Mouse (Mus musculus): ENCODE results near the gene Mtx2.

The Mtx2 gene

DNA sequence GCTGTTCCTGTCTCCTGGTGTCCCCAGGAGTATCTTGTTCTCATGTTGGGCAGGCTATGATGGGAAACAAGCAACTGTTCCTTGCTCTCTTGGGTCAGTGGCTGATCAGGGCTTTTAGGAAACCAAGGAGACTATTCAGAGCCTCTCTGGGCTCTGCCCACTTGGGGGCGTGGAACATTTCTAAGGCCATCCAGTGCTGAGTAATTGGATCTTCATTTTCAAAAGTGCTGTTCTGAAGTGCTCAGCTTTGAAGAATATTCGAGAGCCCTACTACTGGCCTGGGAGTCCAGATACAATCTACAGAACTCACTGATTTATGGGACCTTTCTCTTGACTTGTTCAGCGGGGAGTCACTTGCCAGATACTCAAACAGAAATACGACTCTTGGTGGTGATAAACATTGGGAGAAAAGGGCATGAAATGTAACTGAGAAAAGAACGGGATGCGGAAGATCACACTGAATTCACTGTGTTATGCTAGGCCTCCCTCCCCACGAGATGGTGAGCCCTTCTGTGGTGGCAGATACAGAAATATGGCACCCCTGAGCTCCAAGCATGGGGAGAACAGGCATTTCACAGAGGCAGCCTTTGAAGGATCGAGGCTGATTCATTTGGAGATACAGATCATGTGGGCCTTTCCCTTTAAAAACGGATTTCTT, 92.4 kb downstream of the Mtx2 start:
- in situ Hi-C loops (cut with MseI, MboI) = no loop called here

DNA sequence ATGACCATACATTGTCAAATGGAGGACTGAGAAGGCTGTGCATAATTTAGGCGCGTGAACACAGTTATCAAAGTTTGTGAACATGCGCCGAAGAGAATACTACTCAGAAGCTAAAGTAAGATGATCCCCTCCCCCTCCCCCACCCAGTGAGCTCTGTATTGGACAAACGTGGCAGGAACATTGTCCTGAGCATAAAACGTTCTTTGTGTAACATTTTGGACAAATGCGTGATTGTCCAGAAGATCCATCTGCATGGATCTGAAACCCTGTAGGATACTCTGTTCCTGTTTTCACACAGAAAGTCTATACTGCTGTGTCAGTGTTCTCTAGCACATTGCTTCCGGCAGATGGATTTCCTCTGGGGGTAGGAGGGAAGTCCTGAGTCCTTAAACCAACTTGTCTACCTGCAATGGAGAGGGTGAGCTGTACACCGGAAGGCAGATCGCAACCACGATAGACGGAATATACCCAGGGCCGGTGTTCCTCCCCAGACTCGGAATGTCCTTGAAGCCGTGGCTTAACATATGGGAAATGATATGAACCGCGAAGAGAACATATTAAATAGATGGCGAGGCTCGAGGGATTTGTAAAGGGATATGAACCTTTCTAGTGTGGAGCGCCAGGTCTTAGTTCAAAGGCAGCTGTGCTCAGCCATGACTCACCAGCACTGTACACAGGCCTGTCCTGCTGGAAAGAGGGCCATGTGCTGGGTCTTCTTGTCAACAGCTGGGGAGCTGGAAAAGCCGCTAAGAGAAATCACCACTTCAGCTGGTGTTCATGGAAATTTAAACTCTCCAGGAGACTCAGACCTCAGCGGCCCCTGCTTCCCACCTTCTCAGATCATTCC, 100.6 kb downstream of the Mtx2 start:
- in situ Hi-C loops (cut with MseI, MboI) = no loop called here
